Mouse (Mus musculus) induced T-regulatory cell, adult 2 months (primary cell): ENCODE measurements at regions not wholly inside any gene's neighbourhood (a gene's known extent, or its start where the extent isn't known, plus 50 kb on each side); places are given as distances from the start of the nearest gene placed in this dataset.

Experiments used
- DNase-seq: peaks from one replicate; pipeline ENCODE4 v3.0.0-alpha.2; 2012; ENCODE audit warnings: low read depth

- DNase-seq = no peak
Measured at GRCm38 (mm10) chr13:92911660-92912284, 67.2 kb downstream of the Mtx3 start.

DNA sequence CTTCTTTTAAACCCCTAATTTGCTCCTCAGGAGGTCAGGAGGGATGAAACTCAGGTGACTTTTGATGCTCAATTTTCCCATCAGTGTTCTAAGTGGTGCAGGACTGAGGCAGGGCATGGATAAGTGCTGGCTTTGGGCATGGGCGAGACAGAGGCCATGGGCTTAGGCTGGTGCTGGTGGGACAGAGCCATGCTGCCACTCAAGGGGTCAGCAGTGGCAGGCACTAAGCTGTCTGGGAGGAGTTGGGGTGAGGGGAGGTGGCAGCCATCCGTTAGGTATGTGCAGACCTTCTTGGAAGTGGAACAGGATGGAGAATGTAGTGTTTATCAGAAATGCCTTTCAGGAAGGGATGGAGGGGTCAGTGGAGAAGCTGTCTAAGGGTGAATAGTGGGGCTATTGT, 68.1 kb downstream of the Mtx3 start:
- DNase-seq = no peak

DNA sequence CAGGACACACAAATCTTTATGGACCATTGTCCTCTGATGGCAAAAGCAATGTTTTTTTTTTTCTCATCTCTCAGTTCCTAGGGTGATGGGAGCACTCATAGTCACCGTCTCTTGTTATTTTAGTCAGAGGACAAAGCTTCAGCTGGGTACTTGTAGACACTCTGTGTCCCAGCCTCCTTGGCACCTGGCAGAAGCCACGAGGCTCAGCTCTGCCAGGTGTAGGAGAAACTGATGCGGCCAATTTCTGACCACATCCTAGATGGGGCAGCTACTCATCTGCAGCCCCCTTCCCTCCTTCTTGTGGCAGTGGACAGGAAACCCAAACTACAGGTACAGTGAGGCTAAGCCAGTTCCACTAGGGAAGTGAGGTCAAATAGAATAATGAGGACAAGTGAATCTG, 70.1 kb downstream of the Mtx3 start:
- DNase-seq = no peak

GRCm38 (mm10) chr13:92915221-92915839, 70.8 kb downstream of the Mtx3 start:
- DNase-seq = no peak

DNA sequence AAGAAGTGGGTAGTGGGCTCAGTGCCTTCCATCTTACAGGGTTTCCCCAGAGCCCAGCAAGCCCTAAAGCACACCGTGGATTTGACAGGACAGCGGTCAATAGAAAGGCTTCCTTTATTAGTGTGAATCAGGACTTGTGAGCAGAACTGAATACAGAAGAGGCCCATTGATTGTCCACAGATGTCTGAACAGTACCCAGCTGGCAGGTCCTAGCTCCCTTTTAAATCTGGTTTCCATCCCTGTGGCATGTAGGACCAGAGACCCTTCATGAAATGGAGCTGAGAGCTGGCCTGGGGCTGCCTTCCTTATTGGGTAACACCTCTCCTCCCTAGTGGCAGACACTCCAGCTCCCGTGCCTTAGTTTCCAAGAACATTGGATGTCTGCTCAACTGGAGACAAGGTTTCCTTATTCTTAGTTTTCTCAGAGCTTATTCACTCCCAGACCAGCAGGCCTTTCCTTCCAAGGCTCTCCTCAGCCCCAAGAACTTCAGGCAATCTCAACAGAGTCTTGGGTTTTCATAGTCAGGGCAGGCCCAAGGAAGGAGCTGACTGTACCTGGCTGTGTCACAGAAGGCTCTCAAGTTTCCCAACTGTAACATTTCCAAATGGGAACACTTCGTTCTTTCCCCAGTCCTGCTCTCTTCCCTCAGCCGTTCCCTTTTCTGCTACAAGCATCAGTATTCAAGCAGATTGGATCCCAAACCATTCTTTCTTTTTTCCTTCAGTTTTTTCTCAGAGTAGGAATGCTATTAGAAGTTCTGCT, 71.6 kb downstream of the Mtx3 start:
- no peak for DNase-seq

DNA sequence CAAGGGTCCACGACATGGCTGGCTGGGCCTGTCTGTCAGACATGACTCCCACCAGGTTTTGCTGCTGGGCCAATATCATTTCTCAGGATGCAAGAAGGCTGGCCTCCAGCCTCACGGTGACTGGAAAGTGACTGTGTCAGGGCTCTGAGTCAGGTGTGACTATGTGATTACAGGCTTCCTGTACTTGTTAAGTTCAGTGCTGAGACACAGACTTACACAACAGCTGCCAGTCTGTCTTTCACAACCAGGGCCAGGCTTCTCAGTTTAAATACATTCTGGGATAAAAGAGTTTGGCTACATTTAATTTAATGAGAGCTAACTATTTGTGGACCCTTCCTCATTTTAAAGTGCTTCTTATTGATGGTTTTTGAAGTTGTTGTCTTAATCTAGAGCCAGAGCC, 75.3 kb downstream of the Mtx3 start:
- no peak for DNase-seq

- no peak for DNase-seq
Measured at GRCm38 (mm10) chr13:92921936-92922335, 77.4 kb downstream of the Mtx3 start.

GRCm38 (mm10) chr13:92923496-92923895, 78.9 kb downstream of the Mtx3 start:
- DNase-seq = no peak

DNA sequence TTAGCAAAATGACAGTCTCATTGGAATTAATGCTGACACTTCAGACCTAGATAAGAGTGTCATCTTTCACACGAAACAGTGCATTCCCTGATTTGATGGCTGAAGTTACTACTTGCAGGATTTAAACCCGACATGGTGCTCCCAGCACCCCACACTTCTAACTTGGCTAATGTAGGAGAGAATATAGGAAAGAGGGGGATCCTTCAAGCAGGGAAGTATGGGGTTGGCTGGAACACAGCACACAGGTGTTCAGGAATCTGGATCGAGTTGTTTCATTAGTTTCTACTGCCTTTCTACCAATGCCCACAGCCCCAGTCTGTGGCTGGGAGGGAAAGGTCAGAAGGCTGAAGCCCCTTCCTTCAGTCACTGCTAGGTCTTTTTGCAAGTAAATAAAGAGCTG, 79.5 kb downstream of the Mtx3 start:
- DNase-seq = no peak

DNA sequence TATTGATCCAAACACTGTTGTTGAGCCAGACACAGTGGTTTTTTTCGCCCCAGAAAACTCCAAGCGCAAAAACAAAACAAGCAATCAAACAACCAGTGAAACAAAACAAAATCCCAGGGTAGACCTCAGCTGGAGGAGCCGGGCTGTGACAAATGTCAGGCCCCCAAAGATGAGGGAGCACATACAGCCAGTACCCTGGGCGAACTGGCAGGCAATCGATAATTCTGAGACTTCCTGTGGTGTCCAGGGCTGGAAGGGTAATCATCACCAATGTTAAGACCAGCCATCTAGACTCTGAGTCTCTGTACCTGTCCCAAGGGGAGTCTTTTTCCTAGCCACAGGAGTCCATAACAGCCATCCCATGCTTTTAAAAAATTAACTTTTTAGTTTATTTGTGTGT, 80.6 kb downstream of the Mtx3 start:
- no peak for DNase-seq

DNA sequence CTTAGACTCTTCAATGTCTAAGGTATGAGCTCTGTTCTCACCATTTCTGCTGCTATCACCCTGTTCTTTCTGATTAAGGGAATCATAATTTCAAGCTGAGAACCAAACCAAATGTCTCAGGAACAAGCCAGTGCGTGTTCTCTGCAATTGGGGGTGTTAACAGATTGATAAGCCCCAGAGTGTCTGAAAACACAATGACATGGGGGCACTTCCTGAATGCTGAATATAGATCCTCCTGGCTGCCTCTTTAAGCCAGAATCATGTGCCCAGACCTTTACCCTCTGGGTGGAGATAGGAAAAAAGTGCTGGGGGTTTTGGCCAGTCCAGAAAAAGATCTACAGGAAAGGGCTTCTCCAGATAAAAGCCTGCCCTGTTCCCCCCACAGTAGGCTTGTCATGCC, 84.0 kb downstream of the Mtx3 start:
- DNase-seq = no peak

DNA sequence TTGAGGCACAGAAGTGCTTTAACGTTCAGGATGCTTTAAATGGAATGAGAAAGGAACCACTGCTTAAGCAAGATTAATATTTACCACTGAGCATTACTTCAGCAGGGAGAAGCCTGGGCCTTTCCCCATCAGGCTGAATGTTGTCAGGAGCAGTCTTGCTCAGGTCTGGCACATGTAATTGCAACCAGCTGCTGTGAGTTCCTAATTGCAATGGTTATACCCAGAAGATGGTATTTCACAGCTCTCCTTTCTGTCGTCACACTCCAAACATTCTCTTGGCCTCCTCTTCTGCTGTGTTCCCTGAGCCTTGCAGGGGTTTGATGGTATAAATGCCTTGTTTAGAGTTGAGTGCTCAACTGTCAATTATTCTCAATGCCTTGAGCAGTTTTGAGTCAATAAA, 87.1 kb downstream of the Mtx3 start:
- DNase-seq = no peak

DNA sequence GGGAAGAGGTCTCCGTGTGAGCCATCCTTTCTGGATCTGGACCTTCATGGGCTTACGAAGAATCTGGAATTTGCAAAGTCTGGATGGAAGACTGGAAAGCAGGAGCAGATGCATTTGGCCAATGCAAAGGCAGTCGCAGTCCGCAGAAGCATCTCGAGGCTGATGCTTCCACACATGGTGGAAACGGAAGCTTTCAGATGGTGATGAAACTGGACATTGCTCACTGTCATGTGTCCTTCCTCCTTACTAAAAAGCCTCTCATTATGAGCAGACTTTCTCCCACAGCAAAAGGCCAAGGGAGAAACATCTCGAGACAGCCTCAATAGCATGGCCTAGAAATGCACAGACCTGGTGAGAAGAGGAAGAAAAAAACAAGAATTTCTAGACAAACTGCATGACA, 94.5 kb downstream of the Mtx3 start:
- DNase-seq = no peak

DNA sequence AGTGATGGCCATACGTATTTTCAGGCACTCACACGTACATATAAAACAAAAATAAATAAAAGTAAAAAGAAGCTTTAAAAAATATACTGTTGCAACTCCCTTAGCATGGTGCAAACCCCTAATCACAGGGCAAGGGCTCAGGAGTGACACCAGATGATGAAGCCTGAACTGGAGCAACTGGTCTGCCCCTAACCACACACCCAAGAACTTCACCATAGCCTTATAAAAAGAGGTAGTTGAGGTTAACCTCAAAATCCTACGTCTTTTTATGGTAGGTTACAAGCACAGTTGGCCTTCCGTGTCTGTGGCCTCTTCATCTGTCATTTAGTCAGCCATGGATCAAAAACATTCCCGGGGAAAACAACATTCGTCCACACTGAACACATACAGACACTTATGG, 96.0 kb downstream of the Mtx3 start:
- no peak for DNase-seq

- DNase-seq = no peak
Measured at GRCm38 (mm10) chr13:92948560-92948959, 104.0 kb downstream of the Mtx3 start.

DNA sequence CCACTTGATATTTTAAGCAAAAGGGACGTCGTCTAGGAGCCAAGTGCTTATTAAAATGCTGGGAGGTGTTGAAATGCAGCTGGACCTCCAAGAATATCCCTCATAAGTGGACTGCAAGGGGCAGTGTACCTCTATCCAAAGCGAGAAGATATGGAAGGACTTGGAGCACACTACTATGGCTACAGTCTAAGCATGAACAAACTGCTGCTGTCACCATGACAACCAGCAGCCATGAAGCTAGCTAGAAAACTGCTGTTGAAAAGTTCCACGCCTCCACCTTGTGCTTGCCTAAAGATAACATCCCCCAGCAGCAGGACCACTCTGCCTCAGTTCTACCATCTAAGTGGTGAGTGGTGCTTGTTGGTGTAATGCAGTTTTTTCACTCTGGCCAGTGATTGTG, 115.5 kb downstream of the Mtx3 start:
- no peak for DNase-seq

DNA sequence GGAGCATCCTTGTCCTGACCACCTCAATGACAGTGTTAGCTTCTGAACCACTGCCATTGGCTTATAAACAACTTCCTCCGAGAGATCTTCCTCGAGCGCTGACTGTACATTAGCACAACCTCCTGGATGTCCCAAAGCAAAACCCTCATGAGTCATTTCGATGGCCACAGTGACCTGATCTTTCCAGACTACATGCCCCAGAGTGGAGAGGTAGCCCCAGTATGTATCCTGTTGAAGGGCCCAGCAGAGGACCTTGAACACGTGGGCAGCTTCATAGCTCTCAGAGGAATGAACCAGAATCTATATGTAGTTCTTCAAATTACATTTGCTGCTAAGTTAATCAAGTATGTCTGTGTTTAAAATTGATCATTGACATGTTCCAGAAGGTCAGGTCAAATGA, 118.1 kb downstream of the Mtx3 start:
- DNase-seq = no peak

DNA sequence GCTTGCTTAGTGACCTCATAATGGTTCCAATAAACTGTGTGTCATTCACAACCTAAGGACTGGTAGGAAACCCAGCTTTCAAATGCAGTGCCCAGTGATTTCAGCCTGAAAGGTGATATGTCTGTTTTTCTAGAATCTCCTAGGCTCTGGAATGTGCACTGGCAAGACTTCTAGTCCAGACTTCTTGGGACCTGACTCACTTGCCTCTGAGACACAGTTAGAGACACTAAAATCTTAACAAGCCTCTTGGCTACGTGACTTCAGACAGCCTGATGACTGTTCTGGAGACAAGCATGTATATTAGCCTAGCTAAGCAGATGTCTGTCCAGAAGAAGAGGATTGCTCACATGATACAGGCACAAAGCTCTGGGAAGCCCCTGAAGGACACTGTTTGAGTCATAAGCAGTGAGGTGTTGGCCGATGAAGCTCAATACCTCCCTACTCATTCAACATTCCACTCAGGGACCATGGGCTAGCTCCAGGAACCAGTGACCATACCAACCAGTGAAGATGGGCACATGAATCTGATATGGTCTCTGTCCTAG, 118.9 kb downstream of the Mtx3 start:
- DNase-seq = no peak

DNA sequence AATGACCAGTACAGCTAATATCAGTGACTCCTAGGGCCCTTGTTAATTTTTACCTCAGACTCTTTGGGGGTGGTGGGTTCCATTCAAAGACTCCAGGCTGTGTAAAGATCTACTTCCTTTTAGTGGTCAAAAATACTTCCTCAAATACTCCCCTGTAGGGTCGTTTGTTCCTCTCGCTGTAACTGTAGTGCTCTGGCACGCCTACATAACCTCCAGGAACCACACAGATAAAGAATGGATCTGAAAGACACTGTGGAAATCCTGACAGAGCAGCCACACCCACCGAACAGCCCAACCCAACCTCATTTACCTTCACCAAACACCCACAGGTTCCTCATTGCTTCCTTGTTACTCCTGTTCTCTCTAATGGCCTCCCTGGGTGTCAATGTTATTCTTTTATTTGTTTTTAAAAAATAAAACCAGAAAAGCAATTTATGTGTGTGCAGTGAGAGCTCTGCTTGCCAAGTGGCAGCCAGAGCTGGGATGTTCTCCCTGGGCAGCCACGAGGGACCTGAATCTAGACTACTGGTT, 119.7 kb downstream of the Mtx3 start:
- DNase-seq = no peak

- no peak for DNase-seq
Measured at GRCm38 (mm10) chr13:92967025-92967610, 122.6 kb downstream of the Mtx3 start.

GRCm38 (mm10) chr13:92969579-92969978, 125.0 kb downstream of the Mtx3 start:
- DNase-seq = no peak

DNA sequence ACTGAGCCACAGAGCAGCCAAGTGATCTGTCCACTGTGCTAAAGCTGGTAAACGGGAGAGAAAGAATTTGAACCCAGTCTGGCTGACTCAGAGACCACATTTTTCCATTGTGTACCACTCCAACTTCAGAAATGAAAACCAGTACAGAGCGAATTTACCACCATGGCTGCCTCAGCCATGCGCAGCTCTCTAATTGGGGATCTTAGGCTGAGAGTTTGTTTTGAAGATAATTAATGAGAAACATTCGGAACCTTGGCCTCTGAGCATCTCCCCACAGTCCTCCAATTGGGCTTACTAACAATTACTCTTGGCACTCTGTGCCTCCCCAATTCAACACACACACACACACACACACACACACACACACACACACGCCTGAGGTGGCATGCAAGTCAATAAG, 128.3 kb downstream of the Mtx3 start:
- no peak for DNase-seq

GRCm38 (mm10) chr13:92973791-92974190, 129.2 kb downstream of the Mtx3 start:
- no peak for DNase-seq
